Mouse (Mus musculus) embryonic facial prominence, embryonic 14.5 days (tissue): ENCODE measurements around the gene H2al1c. TPM values are rescaled to one million over a fixed set of nuclear protein-coding genes. Genes with fewer than 3 reads are reported as not detected.

Source experiments
- ATAC-seq: fragments of 200-750 bp; cut with Nextera tagmentation; 2 replicates; pipeline ENCODE4 v1.8.0; 2017; ENCODE audit warnings: low read depth, moderate number of reproducible peaks, moderate TSS enrichment
- DNase-seq: peaks from one replicate; pipeline ENCODE4 v3.0.0-alpha.2; 2015; ENCODE audit warnings: low spot score
- H3K27ac ChIP-seq: fragments of 300-500 bp; sonication (generic); replicated peaks from 2 replicates; pipeline ENCODE4 v1.5.1; 2014; ENCODE audit warnings: low read depth, mild to moderate bottlenecking, low read length, moderate library complexity
- H3K27me3 ChIP-seq: fragments of 300-500 bp; sonication (generic); replicated peaks from 2 replicates; pipeline ENCODE4 v1.6.1; 2014; ENCODE audit warnings: low read length; ENCODE audit not compliant: control insufficient read depth, insufficient read depth
- H3K36me3 ChIP-seq: fragments of 300-500 bp; sonication (generic); 2 replicates; pipeline ENCODE4 v1.6.1; 2014; ENCODE audit warnings: low read length, mixed read lengths; ENCODE audit not compliant: control insufficient read depth, insufficient read depth
- H3K4me1 ChIP-seq: fragments of 300-500 bp; sonication (generic); 2 replicates; pipeline ENCODE4 v1.6.1; 2014; ENCODE audit warnings: antibody characterized with exemption, low read length; ENCODE audit not compliant: control insufficient read depth, insufficient read depth
- H3K4me2 ChIP-seq: fragments of 300-500 bp; sonication (generic); 2 replicates; pipeline ENCODE4 v1.6.1; 2014; ENCODE audit warnings: low read depth, mild to moderate bottlenecking, low read length, moderate library complexity, mixed read lengths
- H3K4me3 ChIP-seq: fragments of 300-500 bp; sonication (generic); 2 replicates; pipeline ENCODE4 v1.5.1; 2014; ENCODE audit warnings: low read depth, mild to moderate bottlenecking, low read length
- H3K9ac ChIP-seq: fragments of 300-500 bp; sonication (generic); 2 replicates; pipeline ENCODE4 v1.6.1; 2014; ENCODE audit warnings: low read depth, mild to moderate bottlenecking, low read length, moderate library complexity, mixed read lengths
- H3K9me3 ChIP-seq: fragments of 300-500 bp; sonication (generic); 2 replicates; pipeline ENCODE4 v1.6.1; 2016; ENCODE audit warnings: low read length; ENCODE audit not compliant: control insufficient read depth
- WGBS: fragments of 180-500 bp; shearing (Covaris S2); extraction: QIAGEN DNeasy Blood & Tissue Kit; methylation state at CpG from one replicate; pipeline ENCODE4 v1.1.7; 2014; 5-methylcytosine and 5-hydroxymethylcytosine counted together
- polyA plus RNA-seq: library from polyadenylated mRNA; unstranded; fragments of >200 nt; fragmentation: Nextera tagmentation; extraction: Ambion mirVana; gene quantifications from 2 replicates; pipeline ENCODE4 v1.2.1, GENCODE M21; 2014

The H2al1c gene
- polyA plus RNA-seq, 1 experiment from 2014 or later: not detected

DNA sequence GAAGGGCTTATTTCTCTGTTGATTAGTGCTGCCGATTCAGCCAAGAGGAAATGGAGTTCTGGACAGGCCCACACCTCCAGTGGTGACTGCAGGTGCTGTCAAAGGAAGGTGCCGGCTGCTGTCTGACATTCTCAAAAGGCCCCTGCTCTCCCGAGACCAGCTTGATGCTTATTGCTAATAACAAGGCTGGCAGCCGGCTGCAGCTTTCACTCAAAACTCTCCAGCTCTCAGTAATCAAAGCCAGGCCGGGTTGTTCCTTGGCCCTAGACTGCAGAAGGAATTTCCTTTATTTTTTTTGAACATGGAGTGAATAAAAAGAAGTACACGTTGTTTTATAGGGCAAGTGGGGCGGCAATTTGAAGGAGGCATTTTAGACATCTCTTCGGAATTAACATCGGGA lies 40.3 kb downstream of the H2al1c start:
- no peak overlapping the region for H3K27ac ChIP-seq
- H3K4me3 ChIP-seq: no peak overlapping the region
- H3K36me3 ChIP-seq: no peaks in the 10 kb centered on the region
- peak; percentile 76 for DNase-seq
- 0 out of 2 replicates have a peak, but pooled peaks cover 6% of the 10 kb centered on the region for H3K4me1 ChIP-seq
- no peak for ATAC-seq
- H3K9me3 ChIP-seq: no peaks in the 10 kb centered on the region
- peak overlapping the region; percentile 23; the same call in 1 of the 2 replicates for H3K4me2 ChIP-seq
- H3K9ac ChIP-seq: no peak overlapping the region
- peaks cover 15% of the 10 kb centered on the region for H3K27me3 ChIP-seq
- WGBS: 39% methylated on average over 9 of the region's 9 CpGs

DNA sequence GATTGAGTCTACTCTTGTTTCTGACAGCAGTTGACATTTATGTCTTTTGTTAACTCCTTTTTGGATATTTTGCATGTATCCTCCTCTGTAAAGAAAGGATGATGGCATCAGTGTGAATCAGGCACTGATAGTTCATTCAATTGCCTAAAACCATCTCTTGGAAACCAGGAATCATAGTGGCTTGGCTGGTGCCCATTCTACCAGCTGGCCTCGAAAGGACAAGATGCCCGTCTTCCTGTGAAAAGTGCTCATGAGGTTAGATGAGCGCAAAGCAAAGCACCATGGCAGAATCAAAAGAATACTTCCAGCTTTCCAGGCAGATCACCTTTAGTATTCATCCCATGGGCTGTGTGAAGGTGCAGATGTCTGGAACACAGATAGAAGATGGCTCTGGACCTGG lies 41.3 kb downstream of the H2al1c start:
- ATAC-seq (no peak), DNase-seq (no peak)
- H3K9ac ChIP-seq: no peak overlapping the region
- 0 out of 2 replicates have a peak, but pooled peaks cover 6% of the 10 kb centered on the region for H3K4me1 ChIP-seq
- H3K27me3 ChIP-seq: peaks cover 17% of the 10 kb centered on the region
- no peaks in the 10 kb centered on the region for H3K36me3 ChIP-seq
- no peak overlapping the region for H3K4me2 ChIP-seq
- H3K9me3 ChIP-seq: no peaks in the 10 kb centered on the region
- no peak overlapping the region for H3K4me3 ChIP-seq
- WGBS: 84% methylated on average over 3 of the region's 3 CpGs
- H3K27ac ChIP-seq: no peak overlapping the region

Other genes starting within 250 kb of the H2al1c start
- gene H2al1a, start 6.4 kb upstream of the H2al1c start, polyA plus RNA-seq: not detected in 2 replicates
- gene H2al1b, start 3.2 kb upstream of the H2al1c start, polyA plus RNA-seq: not detected in 2 replicates
- gene H2al1d, start 3.2 kb downstream of the H2al1c start, polyA plus RNA-seq: not detected in 2 replicates
- not detected in 2 replicates for gene H2al1e, start 6.3 kb downstream of the H2al1c start, polyA plus RNA-seq
- gene H2al1f, start 9.5 kb downstream of the H2al1c start, polyA plus RNA-seq: not detected in 2 replicates
- gene H2al1g, start 12.6 kb downstream of the H2al1c start, polyA plus RNA-seq: not detected in 2 replicates
- not detected in 2 replicates for gene H2al1h, start 15.8 kb downstream of the H2al1c start, polyA plus RNA-seq
- gene H2al1i, start 19.0 kb downstream of the H2al1c start, polyA plus RNA-seq: not detected in 2 replicates
- not detected in 2 replicates for gene H2al1j, start 22.2 kb downstream of the H2al1c start, polyA plus RNA-seq